In genomic region chr2:74752431-74753174, GRCm38 (mm10) we compare ENCODE assay signal across 9 mouse cellular contexts. TPM values are rescaled to one million over a fixed set of nuclear protein-coding genes. Genes with fewer than 3 reads are reported as not detected.
DNase-seq lines count a peak whose midpoint lies in the region; ATAC-seq and TF ChIP-seq lines count a peak whose summit lies in the region.
"Had no signal": no experiment of that assay in that cellular context is flagged by ENCODE, and none has a peak within 500 bp of the region (broad histone marks: within the 10 kb centered on the region; RNA-seq: fewer than 3 reads in every experiment).

No protein-coding gene starts in this region.

- peak overlapping the region; percentile 32; the same call in 1 of the 2 replicates for H3K9ac ChIP-seq in lung, embryonic 14.5 days
- H3K9ac ChIP-seq in forebrain, embryonic 12.5 days = no peak overlapping the region
- no peak overlapping the region; the same call in 1 of the 2 replicates for H3K9ac ChIP-seq in stomach, embryonic 14.5 days (replicated peaks; ENCODE audit: low read depth, low read length)

- H3K9me3 ChIP-seq in lung, embryonic 14.5 days (ENCODE audit: low read depth, low read length) = no peaks in the 10 kb centered on the region
- H3K9me3 ChIP-seq in forebrain, embryonic 12.5 days = no peaks in the 10 kb centered on the region
- no peaks in the 10 kb centered on the region for H3K9me3 ChIP-seq in limb, embryonic 10.5 days (replicated peaks)
- H3K9me3 ChIP-seq in stomach, embryonic 14.5 days (ENCODE audit: control insufficient read depth, low read depth, low read length) = no peaks in the 10 kb centered on the region

- no peaks in the 10 kb centered on the region for H3K36me3 ChIP-seq in lung, embryonic 14.5 days (ENCODE audit: insufficient read depth)
- no peaks in the 10 kb centered on the region for H3K36me3 ChIP-seq in forebrain, embryonic 12.5 days (replicated peaks)
- no peaks in the 10 kb centered on the region for H3K36me3 ChIP-seq in limb, embryonic 10.5 days
- H3K36me3 ChIP-seq in stomach, embryonic 14.5 days (ENCODE audit: control insufficient read depth, insufficient read depth, low read length) = no peaks in the 10 kb centered on the region

- no peaks in the 10 kb centered on the region for H3K4me1 ChIP-seq in lung, embryonic 14.5 days (ENCODE audit: insufficient read depth)
- H3K4me1 ChIP-seq in forebrain, embryonic 12.5 days = peaks cover 18% of the 10 kb centered on the region
- peaks cover 57% of the 10 kb centered on the region for H3K4me1 ChIP-seq in limb, embryonic 10.5 days
- H3K4me1 ChIP-seq in stomach, embryonic 14.5 days (ENCODE audit: control insufficient read depth, insufficient read depth, low read length) = peaks cover 10% of the 10 kb centered on the region; the same call in 1 of the 2 replicates

- TF ChIP-seq CTCF in lung, embryonic 14.5 days (IDR thresholded peaks at IDR 0.05; ENCODE audit: low read depth) = no peak

- peaks cover 94% of the 10 kb centered on the region for H3K27me3 ChIP-seq in lung, embryonic 14.5 days (ENCODE audit: insufficient read depth, low read length)
- peaks cover 94% of the 10 kb centered on the region for H3K27me3 ChIP-seq in forebrain, embryonic 12.5 days
- H3K27me3 ChIP-seq in limb, embryonic 10.5 days (ENCODE audit: low read depth, poor library complexity, severe bottlenecking) = peaks cover 66% of the 10 kb centered on the region
- H3K27me3 ChIP-seq in stomach, embryonic 14.5 days (ENCODE audit: control insufficient read depth, insufficient read depth, low read length) = peaks cover 57% of the 10 kb centered on the region

- peak overlapping the region; percentile 29 for H3K4me3 ChIP-seq in lung, embryonic 14.5 days (ENCODE audit: low read depth, low read length)
- peak overlapping the region; percentile 21 for H3K4me3 ChIP-seq in forebrain, embryonic 12.5 days (replicated peaks)
- peak overlapping the region; percentile 52 for H3K4me3 ChIP-seq in limb, embryonic 10.5 days
- H3K4me3 ChIP-seq in stomach, embryonic 14.5 days (ENCODE audit: low read depth, low read length) = peak overlapping the region; percentile 28

- peak overlapping the region; percentile 56 for H3K4me2 ChIP-seq in lung, embryonic 14.5 days
- H3K4me2 ChIP-seq in forebrain, embryonic 12.5 days = peak overlapping the region; percentile 33
- peak overlapping the region; percentile 51 for H3K4me2 ChIP-seq in stomach, embryonic 14.5 days (replicated peaks; ENCODE audit: low read depth, low read length)

- WGBS in lung, embryonic 14.5 days = 5% methylated on average over 45 of the region's 45 CpGs
- under 1% methylated on average over 45 of the region's 45 CpGs for WGBS in forebrain, embryonic 12.5 days
- 2% methylated on average over 45 of the region's 45 CpGs for WGBS in limb, embryonic 10.5 days
- 2% methylated on average over 44 of the region's 45 CpGs for WGBS in stomach, embryonic 14.5 days

- no peak overlapping the region for H3K27ac ChIP-seq in lung, embryonic 14.5 days (ENCODE audit: low read depth)
- H3K27ac ChIP-seq in forebrain, embryonic 12.5 days = no peak overlapping the region
- H3K27ac ChIP-seq in limb, embryonic 10.5 days = peak overlapping the region; percentile 93
- H3K27ac ChIP-seq in stomach, embryonic 14.5 days (ENCODE audit: low read length) = no peak overlapping the region

- no peak for ATAC-seq in lung, embryonic 14.5 days (ENCODE audit: insufficient read depth)
- no peak for ATAC-seq in forebrain, embryonic 12.5 days (ENCODE audit: low FRiP score)
- ATAC-seq in stomach, embryonic 14.5 days (ENCODE audit: insufficient number of reproducible peaks, insufficient read depth, low FRiP score, low read depth) = 0 out of 2 replicates have a peak, but pooled peaks have one; percentile 51

- intact Hi-C loops in left cerebral cortex, postnatal 10 days (cut with DNase I) = loop anchor here (10.0 kb wide), 1 partner anchor 212 kb away; no protein-coding TSS in a partner anchor

- no peak for DNase-seq in lung, embryonic 14.5 days
- no peak for DNase-seq in lung, postnatal 25 days (ENCODE audit: low spot score)
- peak; percentile 80 for DNase-seq in limb, embryonic 10.5 days (ENCODE audit: low spot score)
- DNase-seq in thymus, postnatal 14 days = no peak
- DNase-seq in left cerebral cortex, postnatal 10 days (ENCODE audit: extremely low spot score in 1 of 2, low spot score in 2 of 2) = no peak
- DNase-seq: cerebellum, adult 9-10 months had no signal

RNA-seq across cellular contexts. Expression of gene Hoxd1, which starts 10.2 kb away (rescaled TPM):
- 0.09 TPM in 1 of 2 replicates, not detected in the other for polyA plus RNA-seq in lung, embryonic 14.5 days (2014; fragmentation: Nextera tagmentation; extraction: Ambion mirVana)
- 0.31 and 0.52 TPM in 2 replicates for polyA plus RNA-seq in forebrain, embryonic 12.5 days (2016; fragmentation: Nextera tagmentation; extraction: Ambion mirVana)
- polyA plus RNA-seq in limb, embryonic 10.5 days (2016; fragmentation: Nextera tagmentation; extraction: Ambion mirVana) = 0.68 and 1.2 TPM in 2 replicates
- polyA plus RNA-seq in stomach, embryonic 14.5 days (2014; fragmentation: Nextera tagmentation; extraction: Ambion mirVana) = 0.13 TPM in 1 of 2 replicates, not detected in the other
- total RNA-seq in left cerebral cortex, postnatal 10 days (2021) = under 1 TPM in 1 of 2 experiments, not detected in 1; 0.24 TPM
- total RNA-seq: hematopoietic stem cell, adult 5-6 weeks had no signal

RNA-seq across cellular contexts. Expression of gene Gm28230, which starts 26.1 kb away (rescaled TPM):
- polyA plus RNA-seq in lung, embryonic 14.5 days (2014; fragmentation: Nextera tagmentation; extraction: Ambion mirVana) = not detected in 2 replicates
- not detected in 2 replicates for polyA plus RNA-seq in forebrain, embryonic 12.5 days (2016; fragmentation: Nextera tagmentation; extraction: Ambion mirVana)
- polyA plus RNA-seq in limb, embryonic 10.5 days (2016; fragmentation: Nextera tagmentation; extraction: Ambion mirVana) = 0.70 and 0.79 TPM in 2 replicates
- polyA plus RNA-seq in stomach, embryonic 14.5 days (2014; fragmentation: Nextera tagmentation; extraction: Ambion mirVana) = 0.10 TPM in 1 of 2 replicates, not detected in the other
- total RNA-seq in left cerebral cortex, postnatal 10 days (2021) = not detected
- total RNA-seq: hematopoietic stem cell, adult 5-6 weeks had no signal

RNA-seq across cellular contexts. Expression of gene Hoxd4, which starts 40.9 kb away (rescaled TPM):
- polyA plus RNA-seq in lung, embryonic 14.5 days (2014; fragmentation: Nextera tagmentation; extraction: Ambion mirVana) = not detected in 2 replicates
- not detected in 2 replicates for polyA plus RNA-seq in forebrain, embryonic 12.5 days (2016; fragmentation: Nextera tagmentation; extraction: Ambion mirVana)
- polyA plus RNA-seq in limb, embryonic 10.5 days (2016; fragmentation: Nextera tagmentation; extraction: Ambion mirVana) = 1.2 and 2.3 TPM in 2 replicates
- 0.81 and 0.87 TPM in 2 replicates for polyA plus RNA-seq in stomach, embryonic 14.5 days (2014; fragmentation: Nextera tagmentation; extraction: Ambion mirVana)
- not detected for total RNA-seq in left cerebral cortex, postnatal 10 days (2021)
- total RNA-seq: hematopoietic stem cell, adult 5-6 weeks had no signal

RNA-seq across cellular contexts. Expression of gene Hoxd3, which starts 40.9 kb away (rescaled TPM):
- polyA plus RNA-seq in lung, embryonic 14.5 days (2014; fragmentation: Nextera tagmentation; extraction: Ambion mirVana) = not detected in 2 replicates
- polyA plus RNA-seq in forebrain, embryonic 12.5 days (2016; fragmentation: Nextera tagmentation; extraction: Ambion mirVana) = not detected in 2 replicates
- 1.4 and 3.0 TPM in 2 replicates for polyA plus RNA-seq in limb, embryonic 10.5 days (2016; fragmentation: Nextera tagmentation; extraction: Ambion mirVana)
- 14.5 and 16.2 TPM in 2 replicates for polyA plus RNA-seq in stomach, embryonic 14.5 days (2014; fragmentation: Nextera tagmentation; extraction: Ambion mirVana)
- total RNA-seq in left cerebral cortex, postnatal 10 days (2021) = not detected
- total RNA-seq: hematopoietic stem cell, adult 5-6 weeks had no signal

RNA-seq across cellular contexts. Expression of gene Hoxd8, which starts 48.2 kb away (rescaled TPM):
- polyA plus RNA-seq in lung, embryonic 14.5 days (2014; fragmentation: Nextera tagmentation; extraction: Ambion mirVana) = 0.27 and 0.29 TPM in 2 replicates
- 0.08 TPM in 1 of 2 replicates, not detected in the other for polyA plus RNA-seq in forebrain, embryonic 12.5 days (2016; fragmentation: Nextera tagmentation; extraction: Ambion mirVana)
- polyA plus RNA-seq in limb, embryonic 10.5 days (2016; fragmentation: Nextera tagmentation; extraction: Ambion mirVana) = 11.6 and 17.4 TPM in 2 replicates
- 2.6 and 2.9 TPM in 2 replicates for polyA plus RNA-seq in stomach, embryonic 14.5 days (2014; fragmentation: Nextera tagmentation; extraction: Ambion mirVana)
- total RNA-seq in left cerebral cortex, postnatal 10 days (2021) = not detected
- total RNA-seq: hematopoietic stem cell, adult 5-6 weeks had no signal
